Mouse (Mus musculus) MEL (cell line): Measurements from ENCODE around the gene Cotl1. TPM values are rescaled to one million over a fixed set of nuclear protein-coding genes. Genes with fewer than 3 reads are reported as not detected.

Source experiments
- DNase-seq: peaks from one replicate; pipeline ENCODE4 v3.0.0; 2011; ENCODE audit warnings: low read depth, low spot score
- H3K27ac ChIP-seq: 2 replicates; pipeline ENCODE4 v1.5.1; 2012; ENCODE audit warnings: low read depth, mild to moderate bottlenecking, control low read depth, low read length, moderate library complexity; ENCODE audit not compliant: control insufficient read depth
- H3K27me3 ChIP-seq, 2 experiments: fragments of 150-350 bp in 1 of 2; sonication (generic) in 1 of 2; 2 replicates each; pipeline ENCODE4 v1.6.1; 2012; ENCODE audit warnings: low read length in 2 of 2, mild to moderate bottlenecking in 2 of 2, improper control_type of control experiment in 1 of 2, moderate library complexity in 1 of 2; ENCODE audit not compliant: insufficient read depth in 2 of 2, control insufficient read depth in 1 of 2
- H3K36me3 ChIP-seq, 2 experiments: 2 replicates each; pipeline ENCODE4 v1.6.1; 2012 to 2014; ENCODE audit warnings: low read length in 2 of 2, improper control_type of control experiment in 1 of 2, inconsistent platforms in 1 of 2, mild to moderate bottlenecking in 1 of 2; ENCODE audit not compliant: insufficient read depth in 2 of 2, control insufficient read depth in 1 of 2
- H3K4me1 ChIP-seq, 2 experiments: fragments of 150-350 bp in 1 of 2; sonication (generic) in 1 of 2; 2 replicates each; pipeline ENCODE4 v1.6.1; 2012; ENCODE audit warnings: low read length in 2 of 2, improper control_type of control experiment in 1 of 2, mild to moderate bottlenecking in 1 of 2; ENCODE audit not compliant: insufficient read depth in 2 of 2, control insufficient read depth in 1 of 2
- H3K4me3 ChIP-seq, 2 experiments: fragments of 150-350 bp in 1 of 2; sonication (generic) in 1 of 2; 2 replicates each; pipeline ENCODE4 v1.5.1; 2012; ENCODE audit warnings: low read depth in 2 of 2, low read length in 2 of 2, mild to moderate bottlenecking in 2 of 2, moderate library complexity in 2 of 2, control low read depth in 1 of 2, improper control_type of control experiment in 1 of 2; ENCODE audit not compliant: control insufficient read depth in 1 of 2, insufficient read depth in 1 of 2
- H3K79me2 ChIP-seq: 2 replicates; pipeline ENCODE4 v1.6.1; 2012; ENCODE audit warnings: mild to moderate bottlenecking, low read length, moderate library complexity; ENCODE audit not compliant: control insufficient read depth, poor library complexity, insufficient read depth
- H3K9ac ChIP-seq: 2 replicates; pipeline ENCODE4 v1.6.1; 2012; ENCODE audit warnings: low read depth, mild to moderate bottlenecking, control low read depth, low read length, moderate library complexity; ENCODE audit not compliant: control insufficient read depth, poor library complexity, severe bottlenecking
- H3K9me3 ChIP-seq: fragments of 150-350 bp; sonication (generic); replicated peaks from 2 replicates; pipeline ENCODE4 v1.6.1; 2012; ENCODE audit warnings: mild to moderate bottlenecking, low read length, improper control_type of control experiment, moderate library complexity; ENCODE audit not compliant: insufficient read depth
- BHLHE40 ChIP-seq: IDR thresholded peaks from 2 replicates; pipeline ENCODE4 v1.6.1; 2012; ENCODE audit warnings: low read depth, mild to moderate bottlenecking, inconsistent platforms, low read length, improper control_type of control experiment, borderline replicate concordance
- CHD1 ChIP-seq: IDR thresholded peaks from 2 replicates; pipeline ENCODE4 v1.6.1; 2012; ENCODE audit warnings: low read depth, mild to moderate bottlenecking, inconsistent platforms, low read length, improper control_type of control experiment
- CHD2 ChIP-seq: IDR thresholded peaks from 2 replicates; pipeline ENCODE4 v1.6.1; 2011; ENCODE audit warnings: low read length, improper control_type of control experiment
- CTCF ChIP-seq, 3 experiments: IDR thresholded peaks in 2 of 3; conservative IDR thresholded peaks in 1 of 3; 2 replicates each; pipeline ENCODE4 v1.5.1; 2011 to 2012; ENCODE audit warnings: low read length in 3 of 3, low read depth in 2 of 3, mild to moderate bottlenecking in 2 of 3, improper control_type of control experiment in 1 of 3, inconsistent platforms in 1 of 3, mixed read lengths in 1 of 3, moderate library complexity in 1 of 3; ENCODE audit not compliant: control insufficient read depth in 1 of 3, insufficient read depth in 1 of 3, poor library complexity in 1 of 3, severe bottlenecking in 1 of 3
- E2F4 ChIP-seq: IDR thresholded peaks from 2 replicates; pipeline ENCODE4 v1.6.1; 2011; ENCODE audit warnings: low read depth, low read length, improper control_type of control experiment, borderline replicate concordance
- ELF1 ChIP-seq: IDR thresholded peaks from 2 replicates; pipeline ENCODE4 v1.6.1; 2014; ENCODE audit warnings: low read depth, mild to moderate bottlenecking, inconsistent platforms, low read length, improper control_type of control experiment, moderate library complexity
- EP300 ChIP-seq, 2 experiments: IDR thresholded peaks; 2 replicates each; pipeline ENCODE4 v1.6.1; 2011; ENCODE audit warnings: improper control_type of control experiment in 2 of 2, low read length in 2 of 2, low read depth in 1 of 2, mild to moderate bottlenecking in 1 of 2
- ETS1 ChIP-seq: IDR thresholded peaks from 2 replicates; pipeline ENCODE4 v1.6.1; 2012; ENCODE audit warnings: low read depth, mild to moderate bottlenecking, inconsistent platforms, low read length, improper control_type of control experiment, moderate library complexity
- JUND ChIP-seq: IDR thresholded peaks from 2 replicates; pipeline ENCODE4 v1.6.1; 2011; ENCODE audit warnings: low read depth, mild to moderate bottlenecking, improper control_type of control experiment, low read length
- KAT2A ChIP-seq: conservative IDR thresholded peaks from 2 replicates; pipeline ENCODE4 v1.6.1; 2012; ENCODE audit warnings: low read depth, low read length, improper control_type of control experiment, inconsistent platforms
- MAFK ChIP-seq: IDR thresholded peaks from 2 replicates; pipeline ENCODE4 v1.6.1; 2011; ENCODE audit warnings: low read depth, mild to moderate bottlenecking, low read length, improper control_type of control experiment, borderline replicate concordance
- MXI1 ChIP-seq: IDR thresholded peaks from 2 replicates; pipeline ENCODE4 v1.6.1; 2011; ENCODE audit warnings: mild to moderate bottlenecking, low read depth, low read length, improper control_type of control experiment
- MYC ChIP-seq: IDR thresholded peaks from 2 replicates; pipeline ENCODE4 v1.6.1; 2011; ENCODE audit warnings: low read depth, mild to moderate bottlenecking, low read length, improper control_type of control experiment, moderate library complexity
- POLR2A ChIP-seq, 2 experiments: IDR thresholded peaks; 2 replicates each; pipeline ENCODE4 v1.6.1; 2011 to 2012; ENCODE audit warnings: low read length in 2 of 2, mild to moderate bottlenecking in 2 of 2, control low read depth in 1 of 2, improper control_type of control experiment in 1 of 2, low read depth in 1 of 2, moderate library complexity in 1 of 2; ENCODE audit not compliant: control insufficient read depth in 1 of 2, insufficient read depth in 1 of 2, poor library complexity in 1 of 2
- POLR2AphosphoS2 ChIP-seq: IDR thresholded peaks from 2 replicates; pipeline ENCODE4 v1.6.1; 2011; ENCODE audit warnings: low read length, improper control_type of control experiment
- POLR2AphosphoS5 ChIP-seq: IDR thresholded peaks from 2 replicates; pipeline ENCODE4 v1.6.1; 2012; ENCODE audit warnings: low read depth, borderline replicate concordance, mild to moderate bottlenecking, inconsistent platforms, low read length, moderate library complexity, mixed read lengths
- RAD21 ChIP-seq: IDR thresholded peaks from 2 replicates; pipeline ENCODE4 v1.6.1; 2011; ENCODE audit warnings: mild to moderate bottlenecking, low read depth, low read length, improper control_type of control experiment
- SIN3A ChIP-seq: IDR thresholded peaks from 2 replicates; pipeline ENCODE4 v1.6.1; 2012; ENCODE audit warnings: low read length, improper control_type of control experiment, inconsistent platforms
- SMC3 ChIP-seq: IDR thresholded peaks from 2 replicates; pipeline ENCODE4 v1.6.1; 2011; ENCODE audit warnings: low read depth, low read length, improper control_type of control experiment
- TAL1 ChIP-seq: IDR thresholded peaks from 2 replicates; pipeline ENCODE4 v1.6.1; 2012; ENCODE audit warnings: mild to moderate bottlenecking, inconsistent platforms, low read length, moderate library complexity, mixed read lengths
- TBP ChIP-seq: IDR thresholded peaks from 2 replicates; pipeline ENCODE4 v1.8.0; 2011; ENCODE audit warnings: low read depth, low read length, improper control_type of control experiment
- UBTF ChIP-seq: IDR thresholded peaks from 2 replicates; pipeline ENCODE4 v1.6.1; 2012; ENCODE audit warnings: low read depth, mild to moderate bottlenecking, inconsistent platforms, low read length, improper control_type of control experiment, moderate library complexity, borderline replicate concordance; ENCODE audit not compliant: insufficient read depth
- ZC3H11A ChIP-seq: IDR thresholded peaks from 2 replicates; pipeline ENCODE4 v1.6.1; 2012; ENCODE audit warnings: low read depth, mild to moderate bottlenecking, inconsistent platforms, low read length, improper control_type of control experiment
- ZKSCAN1 ChIP-seq: IDR thresholded peaks from 2 replicates; pipeline ENCODE4 v1.6.1; 2012; ENCODE audit warnings: low read depth, mild to moderate bottlenecking, inconsistent platforms, low read length, improper control_type of control experiment, moderate library complexity
- ZNF384 ChIP-seq: IDR thresholded peaks from 2 replicates; pipeline ENCODE4 v1.6.1; 2012; ENCODE audit warnings: low read depth, mild to moderate bottlenecking, inconsistent platforms, low read length, improper control_type of control experiment
- polyA plus RNA-seq, 2 experiments: library from polyadenylated mRNA; stranded (reverse) in 1 of 2; unstranded in 1 of 2; fragments of >175 nt in 1 of 2; fragments of >200 nt in 1 of 2; gene quantifications; 2 replicates each; pipeline versions ENCODE4 v1.2.1 to v1.2.4; 2012; ENCODE audit warnings: low replicate concordance in 2 of 2, low read depth in 1 of 2; ENCODE audit not compliant: insufficient read length in 2 of 2, insufficient read depth in 1 of 2, missing spikeins in 1 of 2
- total RNA-seq: library from RNA; depleted of rRNA; stranded (reverse); fragments of 300-350 nt; gene quantifications from 2 replicates; pipeline ENCODE4 v1.2.3, GENCODE M21; 2012

The Cotl1 gene
- total and polyA plus RNA-seq, 3 experiments, result 70.3 to 114 TPM; not detected in 1

GRCm38 (mm10) chr8:119840275-119840808 is at the start of gene Cotl1 (continued):
- no peak for TF ChIP-seq E2F4
- peak; percentile 41; the same call in 1 of the 2 replicates for TF ChIP-seq MXI1
- TF ChIP-seq POLR2AphosphoS5, result no peak

DNA sequence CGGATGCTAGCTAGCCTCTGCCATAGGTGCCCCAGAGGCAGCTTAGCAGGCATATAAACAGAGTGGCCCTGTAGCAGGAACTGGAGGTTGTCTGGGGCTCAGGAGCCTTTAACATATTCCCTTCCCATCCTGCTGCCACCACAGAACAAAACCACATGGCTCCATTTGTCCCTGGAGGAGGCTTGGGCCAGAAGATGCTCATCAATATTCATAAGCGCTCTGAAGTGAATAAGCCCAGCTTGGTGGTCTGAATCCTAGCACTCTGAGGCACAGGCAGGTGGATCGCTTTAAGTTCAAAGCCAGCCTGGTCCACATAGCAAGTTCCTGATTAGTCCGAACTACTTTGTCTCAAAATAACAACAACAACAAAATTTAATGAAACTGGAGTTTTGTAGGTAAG is 47.7 kb upstream of the Cotl1 start:
- H3K27me3 ChIP-seq, result 0 out of 4 replicates have a peak, but pooled peaks cover 0 to 2% of the 10 kb centered on the region in 2 experiments
- H3K9me3 ChIP-seq, result no peaks in the 10 kb centered on the region
- H3K4me3 ChIP-seq, result no peak overlapping the region
- no peak for DNase-seq
- no peak overlapping the region for H3K27ac ChIP-seq
- no peak for TF ChIP-seq UBTF
- TF ChIP-seq POLR2A (IDR thresholded peaks at IDR 0.05; ENCODE audit: control insufficient read depth in 1 of 2, insufficient read depth in 1 of 2, low read depth in 1 of 2, low read length in 2 of 2, poor library complexity in 1 of 2), result no peak
- no peak for TF ChIP-seq KAT2A
- TF ChIP-seq BHLHE40, result no peak
- TF ChIP-seq MYC, result no peak
- TF ChIP-seq TBP, result no peak
- no peak for TF ChIP-seq TAL1
- no peak for TF ChIP-seq JUND
- TF ChIP-seq SIN3A, result no peak
- TF ChIP-seq ETS1, result no peak
- no peak for TF ChIP-seq ZKSCAN1
- no peak for TF ChIP-seq E2F4
- no peak for TF ChIP-seq POLR2AphosphoS2
- no peak for TF ChIP-seq EP300 (IDR thresholded peaks at IDR 0.05; ENCODE audit: low read depth in 1 of 2, low read length in 2 of 2)
- TF ChIP-seq RAD21, result no peak
- no peak for TF ChIP-seq ZNF384
- TF ChIP-seq, all 39 proteins: peak for 0
- Histone ChIP-seq H3K36me3 (no peaks in the 10 kb centered on the region; a peak in 1 of 4 replicates), H3K79me2 (no peaks in the 10 kb centered on the region), H3K9ac (no peak overlapping the region), H3K4me1 (0 out of 4 replicates have a peak, but pooled peaks cover 0 to 14% of the 10 kb centered on the region in 2 experiments)

- no peaks in the 10 kb centered on the region; a peak in 1 of 4 replicates for H3K36me3 ChIP-seq
- TF ChIP-seq SMC3 (peak; percentile 83), MAFK (no peak), ZC3H11A (peak; percentile 77), CTCF (IDR thresholded peaks at IDR 0.05 in 2 of 3, conservative IDR thresholded peaks at IDR 0.05 in 1 of 3; ENCODE audit: control insufficient read depth in 1 of 3, insufficient read depth in 1 of 3, low read depth in 2 of 3, low read length in 3 of 3, poor library complexity in 1 of 3, severe bottlenecking in 1 of 3) (peak; percentile 81 to 96 (median 84)), RAD21 (peak; percentile 75), CHD1 (no peak), ELF1 (no peak), CHD2 (no peak)
- TF ChIP-seq, all 39 proteins: peak for 4
- 0 out of 4 replicates have a peak, but pooled peaks cover 0 to 2% of the 10 kb centered on the region in 2 experiments for H3K27me3 ChIP-seq
- 0 out of 4 replicates have a peak, but pooled peaks cover 0 to 14% of the 10 kb centered on the region in 2 experiments for H3K4me1 ChIP-seq
- H3K4me3 ChIP-seq, result no peak overlapping the region
- DNase-seq, result peak; percentile 59
- no peak overlapping the region for H3K27ac ChIP-seq
- no peak overlapping the region for H3K9ac ChIP-seq
- H3K9me3 ChIP-seq, result no peaks in the 10 kb centered on the region
- H3K79me2 ChIP-seq, result no peaks in the 10 kb centered on the region
Observed at GRCm38 (mm10) chr8:119887130-119887529, 46.8 kb upstream of the Cotl1 start.
